Mouse (Mus musculus): ENCODE measurements around the gene Dazap1. TPM values are rescaled to one million over a fixed set of nuclear protein-coding genes. Genes with fewer than 3 reads are reported as not detected.
A peak's percentile ranks its signal among the peaks of the same experiment; 100 is the strongest.
"Not testable (repeated sequence)": the region's sequence is repeated elsewhere in the genome, so short reads cannot be mapped to it uniquely, and the experiment has no call there.

The Dazap1 gene
- polyA plus RNA-seq, 1 experiment = 66.8 TPM

DNA sequence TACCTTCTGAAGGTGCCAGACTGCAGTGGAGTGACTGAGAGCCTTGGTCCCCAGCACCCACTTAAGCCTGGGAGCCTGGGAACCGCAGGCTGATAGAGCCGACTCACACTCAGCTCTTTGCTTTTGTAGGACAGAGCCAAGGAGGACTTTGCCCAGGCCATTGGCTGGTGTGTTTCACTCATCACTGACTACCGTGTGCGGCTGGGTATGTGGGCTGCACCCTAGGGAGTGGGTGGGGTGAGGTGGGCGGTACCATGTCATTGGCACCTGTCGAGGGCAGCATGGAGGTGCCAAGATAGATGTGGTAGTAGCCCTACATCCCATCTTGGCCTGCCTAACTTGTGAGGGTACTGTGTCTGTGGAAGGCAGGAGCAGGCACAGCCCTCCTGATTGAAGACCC, 21.5 kb upstream of the Dazap1 start:
- H3K27me3 ChIP-seq (ENCODE audit: control insufficient read depth, insufficient read depth, low read length) = no peaks in the 10 kb centered on the region
- no peak overlapping the region for H3K27ac ChIP-seq (ENCODE audit: insufficient read depth, low read length)
- DNase-seq (ENCODE audit: low read depth in 1 of 2, low spot score in 2 of 2) = no peak
- TF ChIP-seq POLR2A (IDR thresholded peaks at IDR 0.05; ENCODE audit: low read depth, low read length) = no peak
- no peak for TF ChIP-seq CTCF (IDR thresholded peaks at IDR 0.05; ENCODE audit: extremely low read depth, insufficient read depth, insufficient read length, insufficient replicate concordance)
- H3K4me1 ChIP-seq (ENCODE audit: control insufficient read depth, insufficient read depth, insufficient read length) = no peaks in the 10 kb centered on the region
- H3K36me3 ChIP-seq (ENCODE audit: control insufficient read depth, insufficient read depth, low read length) = peaks cover 38% of the 10 kb centered on the region
- H3K4me3 ChIP-seq (ENCODE audit: extremely low read depth, insufficient read depth, insufficient read length) = no peak overlapping the region
- 87% methylated on average over 6 of the region's 6 CpGs for WGBS

DNA sequence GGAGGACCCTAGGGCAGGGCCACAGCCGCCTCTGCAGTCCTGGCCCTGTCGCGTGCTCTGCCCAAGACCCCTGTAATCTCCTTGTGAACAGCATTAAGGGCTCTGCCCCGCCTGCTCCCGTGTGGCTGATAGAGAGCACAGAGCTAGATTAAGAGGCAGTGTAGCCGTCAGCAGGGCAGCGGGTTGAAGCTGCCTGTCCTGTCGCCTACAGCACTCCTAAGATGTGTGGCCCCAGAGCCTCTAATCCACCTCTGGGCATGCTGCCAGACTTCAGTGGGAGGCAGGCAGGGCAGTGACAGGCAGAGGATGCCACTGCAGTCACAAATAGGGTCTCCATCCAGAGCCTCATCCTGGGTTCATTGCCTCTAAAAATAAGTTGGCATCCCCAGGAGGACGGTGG, 19.2 kb upstream of the Dazap1 start:
- WGBS = 90% methylated on average over 9 of the region's 9 CpGs
- no peak overlapping the region for H3K27ac ChIP-seq (ENCODE audit: insufficient read depth, low read length)

GRCm38 (mm10) chr10:80242607-80243006, 18.7 kb upstream of the Dazap1 start:
- Histone ChIP-seq H3K4me3 (ENCODE audit: extremely low read depth, insufficient read depth, insufficient read length) (no peak overlapping the region), H3K4me1 (ENCODE audit: control insufficient read depth, insufficient read depth, insufficient read length) (no peaks in the 10 kb centered on the region), H3K27me3 (ENCODE audit: control insufficient read depth, insufficient read depth, low read length) (no peaks in the 10 kb centered on the region), H3K36me3 (ENCODE audit: control insufficient read depth, insufficient read depth, low read length) (peaks cover 29% of the 10 kb centered on the region), H3K27ac (ENCODE audit: insufficient read depth, low read length) (no peak overlapping the region)
- no peak for TF ChIP-seq POLR2A (IDR thresholded peaks at IDR 0.05; ENCODE audit: low read depth, low read length)
- no peak for TF ChIP-seq CTCF (IDR thresholded peaks at IDR 0.05; ENCODE audit: extremely low read depth, insufficient read depth, insufficient read length, insufficient replicate concordance)
- DNase-seq (ENCODE audit: low read depth in 1 of 2, low spot score in 2 of 2) = no peak
- 90% methylated on average over 3 of the region's 3 CpGs for WGBS

More for the DNA sequence above, 19.2 kb upstream of the Dazap1 start:
- DNase-seq (ENCODE audit: low read depth in 1 of 2, low spot score in 2 of 2) = no peak
- TF ChIP-seq POLR2A (IDR thresholded peaks at IDR 0.05; ENCODE audit: low read depth, low read length) (no peak), CTCF (IDR thresholded peaks at IDR 0.05; ENCODE audit: extremely low read depth, insufficient read depth, insufficient read length, insufficient replicate concordance) (no peak)
- Histone ChIP-seq H3K27me3 (ENCODE audit: control insufficient read depth, insufficient read depth, low read length) (no peaks in the 10 kb centered on the region), H3K36me3 (ENCODE audit: control insufficient read depth, insufficient read depth, low read length) (peaks cover 29% of the 10 kb centered on the region), H3K4me1 (ENCODE audit: control insufficient read depth, insufficient read depth, insufficient read length) (no peaks in the 10 kb centered on the region), H3K4me3 (ENCODE audit: extremely low read depth, insufficient read depth, insufficient read length) (no peak overlapping the region)

- DNase-seq (ENCODE audit: low read depth in 1 of 2, low spot score in 2 of 2) = no peak
- Histone ChIP-seq H3K4me3 (ENCODE audit: extremely low read depth, insufficient read depth, insufficient read length) (no peak overlapping the region), H3K4me1 (ENCODE audit: control insufficient read depth, insufficient read depth, insufficient read length) (peaks cover 2% of the 10 kb centered on the region; the same call in 1 of the 2 replicates), H3K27me3 (ENCODE audit: control insufficient read depth, insufficient read depth, low read length) (no peaks in the 10 kb centered on the region), H3K27ac (ENCODE audit: insufficient read depth, low read length) (no peak overlapping the region), H3K36me3 (ENCODE audit: control insufficient read depth, insufficient read depth, low read length) (peaks cover 24% of the 10 kb centered on the region)
- WGBS = 41% methylated on average over 5 of the region's 5 CpGs
- TF ChIP-seq POLR2A (IDR thresholded peaks at IDR 0.05; ENCODE audit: low read depth, low read length) = no peak
- peak; percentile 13; the same call in 1 of the 2 replicates for TF ChIP-seq CTCF (IDR thresholded peaks at IDR 0.05; ENCODE audit: extremely low read depth, insufficient read depth, insufficient read length, insufficient replicate concordance)
These were observed 16.4 kb upstream of the Dazap1 start for GRCm38 (mm10) chr10:80244791-80245399.

DNA sequence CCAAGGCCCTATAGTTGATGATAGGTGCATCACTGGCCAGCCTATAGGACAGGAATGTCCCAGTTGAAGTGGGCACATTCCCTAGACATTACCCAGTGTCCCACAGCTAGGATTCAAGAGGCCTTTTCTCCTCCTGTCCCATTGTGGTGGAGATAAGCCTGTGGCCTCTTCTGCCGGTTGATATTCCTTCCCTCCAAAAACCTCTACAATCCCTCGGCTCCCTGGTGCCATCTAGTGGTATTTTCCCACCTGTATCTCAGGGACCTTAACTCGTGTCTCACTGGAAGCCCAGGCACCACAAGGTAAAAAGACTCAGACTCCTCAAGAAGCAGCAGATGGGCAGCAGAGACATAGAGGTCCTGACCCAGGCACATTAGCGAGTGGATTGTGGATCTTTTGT, 15.7 kb upstream of the Dazap1 start:
- Histone ChIP-seq H3K36me3 (ENCODE audit: control insufficient read depth, insufficient read depth, low read length) (peaks cover 20% of the 10 kb centered on the region), H3K27ac (ENCODE audit: insufficient read depth, low read length) (no peak overlapping the region), H3K27me3 (ENCODE audit: control insufficient read depth, insufficient read depth, low read length) (no peaks in the 10 kb centered on the region), H3K4me3 (ENCODE audit: extremely low read depth, insufficient read depth, insufficient read length) (no peak overlapping the region), H3K4me1 (ENCODE audit: control insufficient read depth, insufficient read depth, insufficient read length) (peaks cover 4% of the 10 kb centered on the region; the same call in 1 of the 2 replicates)
- 6% methylated on average over 4 of the region's 4 CpGs for WGBS
- DNase-seq (ENCODE audit: low read depth in 1 of 2, low spot score in 2 of 2) = peak; percentile 59 to 71
- TF ChIP-seq CTCF (IDR thresholded peaks at IDR 0.05; ENCODE audit: extremely low read depth, insufficient read depth, insufficient read length, insufficient replicate concordance) (peak; percentile 43; the same call in 1 of the 2 replicates), POLR2A (IDR thresholded peaks at IDR 0.05; ENCODE audit: low read depth, low read length) (no peak)

- no peak overlapping the region for H3K4me3 ChIP-seq (ENCODE audit: extremely low read depth, insufficient read depth, insufficient read length)
These were observed 13.4 kb upstream of the Dazap1 start for GRCm38 (mm10) chr10:80247849-80248248.

DNA sequence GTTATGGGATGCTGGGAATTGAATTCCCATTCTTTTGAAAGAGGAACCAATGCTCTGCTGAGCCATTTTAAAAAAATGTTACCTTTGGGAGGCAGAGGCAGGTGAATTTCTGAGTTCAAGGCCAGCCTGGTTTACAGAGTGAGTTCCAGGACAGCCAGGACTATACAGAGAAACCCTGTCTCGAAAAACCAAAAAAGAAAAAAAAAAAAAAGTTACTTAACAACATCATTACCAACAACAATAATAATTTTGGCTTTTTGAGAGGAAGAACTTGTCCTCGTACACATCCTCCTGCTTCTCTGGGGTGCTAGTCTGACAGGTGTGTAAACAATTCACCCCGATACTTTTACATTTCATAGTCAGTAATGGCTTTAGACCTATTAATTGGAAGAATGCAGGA, 12.8 kb upstream of the Dazap1 start:
- H3K36me3 ChIP-seq (ENCODE audit: control insufficient read depth, insufficient read depth, low read length); H3K4me3 ChIP-seq (ENCODE audit: extremely low read depth, insufficient read depth, insufficient read length); H3K4me1 ChIP-seq (ENCODE audit: control insufficient read depth, insufficient read depth, insufficient read length); DNase-seq (ENCODE audit: low read depth in 1 of 2, low spot score in 2 of 2); H3K27me3 ChIP-seq (ENCODE audit: control insufficient read depth, insufficient read depth, low read length); H3K27ac ChIP-seq (ENCODE audit: insufficient read depth, low read length): not testable (repeated sequence)
- WGBS = 24% methylated on average over 3 of the region's 3 CpGs

More at GRCm38 (mm10) chr10:80247849-80248248, 13.4 kb upstream of the Dazap1 start:
- DNase-seq (ENCODE audit: low read depth in 1 of 2, low spot score in 2 of 2) = no peak
- TF ChIP-seq POLR2A (IDR thresholded peaks at IDR 0.05; ENCODE audit: low read depth, low read length) (no peak), CTCF (IDR thresholded peaks at IDR 0.05; ENCODE audit: extremely low read depth, insufficient read depth, insufficient read length, insufficient replicate concordance) (no peak)
- Histone ChIP-seq H3K4me1 (ENCODE audit: control insufficient read depth, insufficient read depth, insufficient read length) (peaks cover 4% of the 10 kb centered on the region; the same call in 1 of the 2 replicates), H3K36me3 (ENCODE audit: control insufficient read depth, insufficient read depth, low read length) (peaks cover 9% of the 10 kb centered on the region), H3K27ac (ENCODE audit: insufficient read depth, low read length) (no peak overlapping the region), H3K27me3 (ENCODE audit: control insufficient read depth, insufficient read depth, low read length) (no peaks in the 10 kb centered on the region)
- 69% methylated on average over 6 of the region's 6 CpGs for WGBS

Measured in spleen, adult 2 months (tissue).